Mouse (Mus musculus) neutrophil, adult 5-6 weeks (primary cell): ENCODE measurements around the gene Tmem183a. TPM values are rescaled to one million over a fixed set of nuclear protein-coding genes. Genes with fewer than 3 reads are reported as not detected.

Source experiments
- total RNA-seq: library from RNA; stranded (forward); fragments of 200-1000 nt; gene quantifications from 2 replicates; pipeline ENCODE4 v1.2.3, GENCODE M21; 2017

The Tmem183a gene
- total RNA-seq, 1 experiment from 2014 or later = 74.1 TPM

Other genes with a start within 250 kb of the Tmem183a start
- gene Chil1, start 179.8 kb downstream of the Tmem183a start, total RNA-seq = 241 and 251 TPM in 2 replicates
- not detected in 2 replicates for gene Mybph, start 168.5 kb downstream of the Tmem183a start, total RNA-seq
- gene Adora1, start 126.5 kb downstream of the Tmem183a start, total RNA-seq = not detected in 2 replicates
- not detected in 2 replicates for gene Myog, start 72.0 kb downstream of the Tmem183a start, total RNA-seq
- 2.9 and 3.2 TPM in 2 replicates for gene Ppfia4, start 29.1 kb downstream of the Tmem183a start, total RNA-seq
- 0.35 TPM in 1 of 2 replicates, not detected in the other for gene 4933406M09Rik, start 24.0 kb upstream of the Tmem183a start, total RNA-seq
- 82.5 and 86.9 TPM in 2 replicates for gene Cyb5r1, start 43.6 kb upstream of the Tmem183a start, total RNA-seq
- gene Adipor1, start 53.4 kb upstream of the Tmem183a start, total RNA-seq = 373 and 380 TPM in 2 replicates
- 31.3 and 38.4 TPM in 2 replicates for gene Klhl12, start 93.6 kb upstream of the Tmem183a start, total RNA-seq
- gene Rabif, start 132.7 kb upstream of the Tmem183a start, total RNA-seq = 16.9 and 21.1 TPM in 2 replicates
- not detected in 2 replicates for gene Mgat4e, start 187.7 kb upstream of the Tmem183a start, total RNA-seq
- 57.0 and 59.7 TPM in 2 replicates for gene Kdm5b, start 198.2 kb upstream of the Tmem183a start, total RNA-seq